Mouse (Mus musculus): Measurements from ENCODE around the gene Clpp. TPM values are rescaled to one million over a fixed set of nuclear protein-coding genes. Genes with fewer than 3 reads are reported as not detected.

The Clpp gene
- polyA plus RNA-seq, 1 experiment from 2014 or later = 134 TPM

DNA sequence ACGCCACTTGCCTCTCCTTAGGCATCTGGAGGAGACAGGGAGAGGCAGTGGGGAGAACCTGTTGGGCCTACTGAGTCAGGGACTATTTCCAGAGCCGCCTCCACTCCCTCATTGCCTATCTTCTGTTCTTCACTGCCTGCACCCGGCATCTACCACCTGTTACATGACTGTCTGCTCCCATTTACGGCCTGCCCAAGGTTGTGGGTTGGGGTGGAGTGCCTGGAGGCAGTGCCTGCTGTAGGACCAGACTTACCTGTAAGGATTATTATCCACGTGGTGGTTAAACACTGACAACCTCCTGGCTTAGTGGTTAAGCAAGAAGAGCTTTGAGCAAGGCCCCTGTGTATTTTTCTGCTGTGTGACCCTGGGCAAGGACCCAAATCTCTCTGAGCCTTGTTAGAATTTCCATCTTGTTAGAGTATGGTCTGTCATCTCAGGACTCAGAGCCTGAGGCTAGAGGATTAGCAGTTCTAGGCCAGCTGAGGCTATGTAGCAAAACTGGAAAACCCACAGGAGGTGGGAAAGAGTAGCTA, 15.3 kb upstream of the Clpp start:
- H3K9ac ChIP-seq = no peak overlapping the region
- 75% methylated on average over 5 of the region's 5 CpGs for WGBS
- no peaks in the 10 kb centered on the region for H3K36me3 ChIP-seq
- no peak for ATAC-seq (ENCODE audit: low FRiP score, low read depth)
- H3K27me3 ChIP-seq (replicated peaks) = 0 out of 2 replicates have a peak, but pooled peaks cover 5% of the 10 kb centered on the region
- no peak overlapping the region for H3K4me2 ChIP-seq (replicated peaks)
- no peaks in the 10 kb centered on the region for H3K4me1 ChIP-seq
- H3K9me3 ChIP-seq = no peaks in the 10 kb centered on the region
- no peak overlapping the region for H3K4me3 ChIP-seq
- no peak overlapping the region for H3K27ac ChIP-seq

DNA sequence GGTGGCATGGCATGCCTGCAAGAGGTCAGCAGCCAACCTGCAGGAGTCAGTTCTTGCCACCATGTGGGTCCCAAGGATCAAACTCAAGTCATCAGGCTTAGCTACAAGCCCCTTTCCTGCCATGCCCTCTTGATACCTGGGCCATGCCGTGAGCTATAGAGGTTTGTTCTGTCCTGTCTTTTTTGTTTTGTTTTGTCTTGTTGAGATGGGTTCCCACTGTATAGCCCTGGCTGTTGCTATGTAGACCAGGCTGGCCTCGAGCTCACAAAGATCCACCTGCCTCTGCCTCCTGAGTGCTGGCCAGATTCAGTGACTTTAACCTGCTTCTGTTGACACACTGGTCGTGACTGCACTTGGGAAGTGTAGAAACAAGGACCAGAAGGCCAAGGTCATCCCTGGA, 14.7 kb upstream of the Clpp start:
- Histone ChIP-seq H3K9me3 (no peaks in the 10 kb centered on the region), H3K4me1 (no peaks in the 10 kb centered on the region), H3K36me3 (no peaks in the 10 kb centered on the region), H3K4me3 (no peak overlapping the region), H3K9ac (no peak overlapping the region), H3K27ac (no peak overlapping the region), H3K27me3 (replicated peaks) (0 out of 2 replicates have a peak, but pooled peaks cover 5% of the 10 kb centered on the region), H3K4me2 (replicated peaks) (no peak overlapping the region)
- WGBS = 76% methylated on average over 3 of the region's 3 CpGs
- no peak for ATAC-seq (ENCODE audit: low FRiP score, low read depth)

DNA sequence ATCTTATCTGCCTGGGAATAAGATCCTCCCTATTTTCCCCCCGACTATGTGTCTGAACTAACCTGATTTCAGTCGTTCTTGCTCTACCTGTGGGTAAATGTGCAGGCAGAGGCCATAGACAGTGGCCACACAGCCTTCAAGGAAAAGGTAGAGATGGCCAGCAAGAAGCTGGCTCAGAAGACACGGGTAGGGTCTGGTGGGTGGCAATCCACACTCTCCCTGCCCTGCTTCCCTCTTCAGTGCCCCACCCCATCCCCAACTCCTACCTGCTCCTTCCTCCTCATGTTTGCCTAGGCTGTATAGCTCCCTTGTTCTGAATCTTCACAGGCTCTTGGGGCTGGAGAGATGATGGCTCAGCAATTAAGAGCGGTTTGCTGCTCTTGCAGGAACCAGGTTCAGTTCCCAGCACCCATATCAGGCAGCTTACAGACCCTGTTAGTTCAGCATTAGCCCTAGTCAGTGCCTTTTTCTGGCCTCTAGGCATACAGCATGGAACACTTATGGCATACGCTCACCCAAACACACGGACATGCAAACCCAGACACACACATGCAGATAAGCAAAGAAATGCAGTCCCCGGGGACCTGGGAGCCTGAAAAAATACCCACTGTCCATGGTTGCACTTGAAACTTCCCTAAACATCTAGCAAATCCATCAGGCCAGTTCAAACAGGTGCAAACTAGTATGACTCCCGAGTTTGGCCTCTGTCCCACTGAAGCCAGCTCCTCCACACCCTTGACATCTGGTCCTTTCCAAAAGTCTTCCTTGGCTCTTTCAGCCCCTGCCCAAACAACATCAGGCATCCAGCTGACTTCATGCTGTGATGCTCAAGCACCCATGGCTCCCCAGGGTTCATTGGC, 13.3 kb upstream of the Clpp start:
- no peaks in the 10 kb centered on the region for H3K4me1 ChIP-seq
- H3K4me3 ChIP-seq = no peak overlapping the region
- H3K9ac ChIP-seq = no peak overlapping the region
- ATAC-seq (ENCODE audit: low FRiP score, low read depth) = no peak
- no peak overlapping the region for H3K4me2 ChIP-seq (replicated peaks)
- H3K27me3 ChIP-seq (replicated peaks) = 0 out of 2 replicates have a peak, but pooled peaks cover 5% of the 10 kb centered on the region
- WGBS = 83% methylated on average over 8 of the region's 8 CpGs
- H3K36me3 ChIP-seq = no peaks in the 10 kb centered on the region
- no peak overlapping the region for H3K27ac ChIP-seq
- H3K9me3 ChIP-seq = no peaks in the 10 kb centered on the region

DNA sequence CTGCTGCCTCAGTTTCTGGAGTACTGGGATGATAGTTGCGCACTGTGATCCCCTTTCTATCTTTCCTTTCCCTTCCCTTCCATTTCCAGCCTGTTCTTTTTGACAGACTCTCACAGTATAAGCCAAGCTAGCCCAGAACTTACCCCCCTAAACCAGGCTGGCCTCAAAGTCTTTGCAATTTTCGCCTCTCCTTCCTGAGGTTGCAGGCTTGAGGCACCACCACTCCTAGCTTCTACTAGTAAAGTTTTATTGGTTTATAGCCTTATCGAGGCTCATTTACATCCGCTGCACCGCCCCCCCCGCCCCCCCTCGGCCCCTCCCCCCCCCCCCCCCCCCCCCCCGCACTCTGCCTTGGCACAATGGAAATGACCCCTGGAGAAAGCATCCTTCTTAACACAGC, 10.6 kb upstream of the Clpp start:
- H3K4me2 ChIP-seq (replicated peaks) = no peak overlapping the region
- 21% methylated on average over 4 of the region's 8 CpGs for WGBS
- no peak overlapping the region for H3K27ac ChIP-seq
- H3K9ac ChIP-seq = no peak overlapping the region
- no peaks in the 10 kb centered on the region for H3K4me1 ChIP-seq
- H3K9me3 ChIP-seq = no peaks in the 10 kb centered on the region
- no peak overlapping the region for H3K4me3 ChIP-seq
- ATAC-seq (ENCODE audit: low FRiP score, low read depth) = no peak
- H3K27me3 ChIP-seq (replicated peaks) = 0 out of 2 replicates have a peak, but pooled peaks cover 3% of the 10 kb centered on the region
- H3K36me3 ChIP-seq = no peaks in the 10 kb centered on the region

DNA sequence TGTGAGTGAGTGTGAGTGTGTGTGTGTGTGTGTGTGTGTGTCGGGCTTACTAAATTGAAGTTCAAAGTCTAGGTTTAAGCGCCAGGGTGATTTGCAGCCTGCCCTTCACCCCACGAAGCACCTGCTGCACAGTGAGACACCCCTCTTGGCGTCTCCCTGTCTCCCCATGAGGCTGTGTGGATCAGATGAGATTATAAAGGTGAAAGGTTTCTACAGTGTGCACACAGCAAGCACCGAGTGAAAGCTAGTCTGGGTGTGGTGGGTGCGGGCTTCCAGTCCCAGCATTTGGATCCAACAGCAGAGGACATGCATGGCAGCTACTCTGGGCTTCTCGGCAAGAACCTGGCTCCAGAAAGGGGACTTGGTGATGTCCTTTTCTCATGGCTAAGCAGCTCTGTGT, 9.1 kb upstream of the Clpp start:
- WGBS = 79% methylated on average over 7 of the region's 7 CpGs
- no peak overlapping the region for H3K4me3 ChIP-seq
- H3K9me3 ChIP-seq = no peaks in the 10 kb centered on the region
- H3K4me2 ChIP-seq (replicated peaks) = no peak overlapping the region
- no peak overlapping the region for H3K27ac ChIP-seq
- H3K4me1 ChIP-seq = no peaks in the 10 kb centered on the region
- no peaks in the 10 kb centered on the region for H3K36me3 ChIP-seq
- ATAC-seq (ENCODE audit: low FRiP score, low read depth) = no peak
- H3K27me3 ChIP-seq (replicated peaks) = no peaks in the 10 kb centered on the region
- no peak overlapping the region for H3K9ac ChIP-seq

DNA sequence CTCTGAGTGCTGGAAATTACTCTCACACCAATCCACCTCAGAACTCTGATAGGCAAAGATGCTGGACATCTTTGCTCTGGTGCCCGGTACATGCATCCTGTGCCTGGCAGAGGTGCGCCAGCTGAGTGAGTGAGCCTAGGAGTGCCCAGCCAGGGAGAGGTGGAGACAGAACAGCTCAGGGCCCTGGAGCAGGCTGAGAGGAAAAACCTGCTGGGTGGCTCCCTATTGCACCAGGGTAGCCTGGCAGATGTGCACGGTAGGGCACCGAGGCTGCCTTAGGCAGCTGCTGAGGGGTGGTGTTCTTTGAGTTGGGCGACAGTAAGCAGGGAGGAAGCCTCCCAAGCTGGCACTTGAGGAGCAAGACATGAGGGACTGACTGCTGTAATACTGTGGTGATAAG, 8.1 kb upstream of the Clpp start, which contains the start of gene Acer1:
Acer1 (minus strand) TSS at position 114 of the 400 bp plus-strand sequence.
- H3K27me3 ChIP-seq (replicated peaks) = no peaks in the 10 kb centered on the region
- no peak within 1 kb of the TSS for H3K4me3 ChIP-seq
- H3K4me1 ChIP-seq = no peaks in the 10 kb centered on the region
- H3K9ac ChIP-seq = no peak within 1 kb of the TSS
- no peak for ATAC-seq (ENCODE audit: low FRiP score, low read depth)
- H3K36me3 ChIP-seq = no peaks in the 10 kb centered on the region
- H3K27ac ChIP-seq = no peak within 1 kb of the TSS
- 80% methylated on average over 5 of the region's 5 CpGs for WGBS
- no peaks in the 10 kb centered on the region for H3K9me3 ChIP-seq
- no peak within 1 kb of the TSS for H3K4me2 ChIP-seq (replicated peaks)

DNA sequence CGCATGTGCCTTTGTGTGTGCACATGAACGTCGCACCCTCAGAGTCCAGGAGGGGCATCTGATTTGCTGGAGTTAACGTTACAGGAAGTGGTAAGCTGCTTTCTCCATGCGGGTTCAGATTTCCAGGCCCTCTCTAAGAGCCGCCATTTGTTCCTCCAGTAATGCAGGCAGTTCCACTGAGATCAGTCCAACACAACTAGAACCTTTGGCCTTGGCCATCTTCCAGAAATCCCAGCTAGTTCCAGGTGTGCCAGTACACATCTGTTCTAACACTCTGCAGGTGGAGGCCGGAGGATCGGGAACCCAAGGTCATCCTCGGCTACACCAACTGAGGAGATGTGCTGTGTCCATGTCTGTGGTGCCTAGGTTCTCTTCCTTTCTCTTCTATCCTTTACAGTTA, 5.2 kb upstream of the Clpp start:
- H3K4me2 ChIP-seq (replicated peaks) = no peak overlapping the region
- H3K9me3 ChIP-seq = no peaks in the 10 kb centered on the region
- no peaks in the 10 kb centered on the region for H3K4me1 ChIP-seq
- H3K27me3 ChIP-seq (replicated peaks) = no peaks in the 10 kb centered on the region
- H3K4me3 ChIP-seq = no peak overlapping the region
- no peaks in the 10 kb centered on the region for H3K36me3 ChIP-seq
- WGBS = 86% methylated on average over 9 of the region's 9 CpGs
- no peak for ATAC-seq (ENCODE audit: low FRiP score, low read depth)
- no peak overlapping the region for H3K9ac ChIP-seq
- no peak overlapping the region for H3K27ac ChIP-seq

DNA sequence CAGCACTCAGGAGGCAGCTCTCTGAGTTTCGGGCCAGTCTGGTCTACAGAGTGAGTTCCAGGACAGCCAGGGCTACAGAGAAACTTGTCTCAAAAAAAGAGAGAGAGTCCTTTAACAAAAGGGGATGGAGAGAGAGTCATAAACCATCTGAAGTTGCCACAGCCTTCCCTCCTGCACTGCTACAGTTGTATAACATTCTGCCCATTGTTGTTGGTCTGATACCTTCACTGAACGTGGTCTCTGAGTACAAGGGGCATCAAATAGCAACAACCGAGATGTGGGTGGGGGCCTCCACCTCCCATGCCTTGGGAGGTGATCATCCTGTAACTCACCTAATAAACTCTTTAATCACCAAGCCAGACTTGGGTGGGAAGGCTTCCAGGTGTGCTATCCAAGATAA, 4.4 kb upstream of the Clpp start:
- no peaks in the 10 kb centered on the region for H3K27me3 ChIP-seq (replicated peaks)
- H3K9ac ChIP-seq = no peak overlapping the region
- no peak overlapping the region for H3K27ac ChIP-seq
- WGBS = 59% methylated on average over 3 of the region's 3 CpGs
- H3K4me2 ChIP-seq (replicated peaks) = no peak overlapping the region
- 0 out of 2 replicates have a peak, but pooled peaks cover under 1% of the 10 kb centered on the region for H3K4me1 ChIP-seq
- ATAC-seq (ENCODE audit: low FRiP score, low read depth) = no peak
- H3K4me3 ChIP-seq = no peak overlapping the region
- no peaks in the 10 kb centered on the region for H3K36me3 ChIP-seq
- H3K9me3 ChIP-seq = no peaks in the 10 kb centered on the region

DNA sequence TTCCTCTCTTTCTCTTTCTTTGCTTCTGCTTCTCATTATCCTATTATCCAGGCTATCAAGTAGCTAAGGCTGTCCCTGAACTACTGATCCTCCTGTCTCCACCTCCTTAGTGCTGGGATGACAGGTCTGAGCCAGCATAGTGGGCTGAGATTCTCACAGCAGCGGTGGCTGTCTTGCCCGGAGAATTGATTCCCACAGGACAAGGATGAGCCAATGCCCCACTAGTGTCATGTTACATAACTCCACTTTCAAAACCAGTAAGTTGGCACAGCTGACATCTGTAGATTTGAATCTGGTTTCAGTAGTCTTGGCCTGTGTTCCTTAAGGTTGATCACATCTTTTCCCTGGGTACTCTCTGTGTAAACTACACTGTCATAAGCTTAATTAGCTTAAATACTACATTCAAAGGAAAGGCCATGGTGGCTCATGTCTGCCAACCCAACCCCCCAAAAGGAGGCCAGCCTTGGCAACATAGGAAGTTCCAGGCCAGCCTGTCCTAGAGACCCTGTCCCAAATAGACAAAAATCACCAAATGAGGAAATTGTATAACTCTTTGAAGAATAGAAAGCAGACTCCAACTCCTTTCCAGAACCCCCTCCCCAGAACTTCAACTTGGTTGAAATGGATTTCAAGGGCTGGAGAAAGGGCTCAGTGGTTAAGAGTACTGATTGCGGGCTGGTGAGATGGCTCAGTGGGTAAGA, 3.9 kb upstream of the Clpp start:
- Histone ChIP-seq H3K4me1 (peaks cover 6% of the 10 kb centered on the region), H3K27ac (no peak overlapping the region), H3K36me3 (no peaks in the 10 kb centered on the region), H3K9ac (no peak overlapping the region), H3K4me3 (no peak overlapping the region), H3K4me2 (replicated peaks) (no peak overlapping the region), H3K27me3 (replicated peaks) (no peaks in the 10 kb centered on the region), H3K9me3 (no peaks in the 10 kb centered on the region)
- 85% methylated on average over 3 of the region's 3 CpGs for WGBS
- ATAC-seq (ENCODE audit: low FRiP score, low read depth) = no peak

DNA sequence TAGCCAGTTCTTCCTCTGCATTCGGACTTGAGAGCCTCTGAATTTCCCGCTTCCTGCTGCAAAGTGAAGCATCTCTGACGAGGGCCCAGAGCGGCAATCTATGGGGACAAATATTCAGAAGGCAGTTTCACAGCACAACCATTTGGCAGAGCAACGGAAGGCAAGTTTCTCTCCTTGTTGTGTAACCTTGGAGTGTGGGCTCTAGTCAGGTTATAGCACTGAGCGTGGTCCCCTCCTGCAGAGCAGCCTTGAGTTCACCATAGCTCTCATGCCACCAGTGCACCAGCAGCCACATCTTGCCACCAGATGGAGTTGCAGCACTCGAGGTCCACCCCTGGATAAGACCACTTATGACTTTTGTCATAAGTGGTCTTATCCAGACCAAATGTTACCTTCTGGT, 1.7 kb upstream of the Clpp start:
- no peak for ATAC-seq (ENCODE audit: low FRiP score, low read depth)
- Histone ChIP-seq H3K9me3 (no peaks in the 10 kb centered on the region), H3K4me3 (no peak overlapping the region), H3K36me3 (peaks cover 14% of the 10 kb centered on the region), H3K4me1 (peaks cover 7% of the 10 kb centered on the region), H3K9ac (no peak overlapping the region), H3K4me2 (replicated peaks) (no peak overlapping the region), H3K27ac (no peak overlapping the region), H3K27me3 (replicated peaks) (no peaks in the 10 kb centered on the region)
- 87% methylated on average over 7 of the region's 7 CpGs for WGBS

DNA sequence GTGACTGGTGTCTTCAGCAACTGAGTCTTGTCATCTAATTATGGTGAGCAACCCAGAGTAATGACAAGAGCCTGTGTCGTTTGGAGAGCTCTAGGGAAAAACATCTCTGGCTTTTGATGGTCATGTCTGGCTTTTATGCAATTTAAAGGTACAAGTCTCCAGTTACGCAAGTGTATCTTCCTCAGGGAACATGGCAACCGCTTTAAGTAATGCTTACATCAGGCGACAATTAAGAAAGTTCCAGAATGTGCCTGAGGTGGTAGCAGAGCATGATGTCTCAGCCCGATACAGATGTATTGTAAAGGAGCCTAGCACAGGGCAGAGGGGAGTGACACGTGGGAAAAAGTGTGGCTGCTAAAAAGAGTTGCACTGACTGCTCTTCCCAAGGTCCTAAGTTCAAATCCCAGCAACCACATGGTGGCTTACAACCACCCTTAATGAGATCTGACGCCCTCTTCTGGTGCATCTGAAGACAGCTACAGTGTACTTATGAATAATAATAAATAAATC, 1.1 kb upstream of the Clpp start:
- Histone ChIP-seq H3K4me1 (peaks cover 7% of the 10 kb centered on the region), H3K27ac (no peak overlapping the region), H3K9me3 (no peaks in the 10 kb centered on the region), H3K4me3 (no peak overlapping the region), H3K27me3 (replicated peaks) (no peaks in the 10 kb centered on the region), H3K9ac (peak overlapping the region; percentile 54; the same call in 1 of the 2 replicates), H3K36me3 (peaks cover 19% of the 10 kb centered on the region), H3K4me2 (replicated peaks) (peak overlapping the region; percentile 71)
- WGBS = 77% methylated on average over 7 of the region's 7 CpGs
- ATAC-seq (ENCODE audit: low FRiP score, low read depth) = no peak

DNA sequence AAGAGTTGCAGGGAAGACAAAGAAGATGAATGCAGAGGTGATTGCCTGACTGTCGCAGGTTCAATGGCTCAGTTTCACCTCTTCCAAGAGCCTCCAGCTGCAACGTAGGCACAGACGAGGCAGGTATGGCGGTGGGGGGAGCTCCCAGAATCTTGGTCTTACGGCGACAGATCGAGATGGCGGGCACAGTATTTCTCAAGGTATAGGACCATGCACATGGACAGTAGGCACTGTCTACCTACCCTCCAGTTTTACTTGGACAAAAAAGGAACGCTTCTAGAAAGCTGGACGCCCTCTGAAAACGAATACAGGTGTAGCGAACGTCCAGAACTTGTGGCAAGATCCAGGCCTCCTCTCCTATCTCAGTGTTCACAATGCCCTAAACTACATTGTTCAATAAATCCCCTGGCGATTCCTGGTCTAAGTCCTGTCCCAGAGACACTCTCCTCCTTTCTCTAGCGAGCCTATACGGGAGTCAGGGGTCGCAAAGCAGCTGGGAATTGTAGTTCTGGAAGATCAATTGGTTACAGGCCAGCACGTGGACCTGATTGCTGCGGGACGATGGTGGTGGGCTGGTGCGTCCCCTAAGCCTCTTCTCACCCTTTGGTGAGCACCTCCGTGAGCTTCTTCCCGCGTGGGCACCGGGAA, 514 bp upstream of the Clpp start:
- peak; percentile 95 for ATAC-seq (ENCODE audit: low FRiP score, low read depth)
- 4% methylated on average over 25 of the region's 25 CpGs for WGBS
- H3K9me3 ChIP-seq = no peaks in the 10 kb centered on the region
- no peaks in the 10 kb centered on the region for H3K27me3 ChIP-seq (replicated peaks)
- H3K4me3 ChIP-seq = peak overlapping the region; percentile 84
- peaks cover 25% of the 10 kb centered on the region for H3K36me3 ChIP-seq
- peak overlapping the region; percentile 54 for H3K9ac ChIP-seq
- H3K27ac ChIP-seq = no peak overlapping the region
- peak overlapping the region; percentile 71 for H3K4me2 ChIP-seq (replicated peaks)
- peaks cover 7% of the 10 kb centered on the region for H3K4me1 ChIP-seq

All from neural tube, embryonic 12.5 days (tissue).